Mouse (Mus musculus): ENCODE measurements at regions not wholly inside any gene's neighbourhood (a gene's known extent, or its start where the extent isn't known, plus 50 kb on each side); places are given as distances from the start of the nearest gene placed in this dataset.
A peak's percentile ranks its signal among the peaks of the same experiment; 100 is the strongest.
"Not testable (repeated sequence)": the region's sequence is repeated elsewhere in the genome, so short reads cannot be mapped to it uniquely, and the experiment has no call there.

GRCm38 (mm10) chr5:14309981-14310380, 204.7 kb upstream of the Pclo start:
- no peak for DNase-seq

DNA sequence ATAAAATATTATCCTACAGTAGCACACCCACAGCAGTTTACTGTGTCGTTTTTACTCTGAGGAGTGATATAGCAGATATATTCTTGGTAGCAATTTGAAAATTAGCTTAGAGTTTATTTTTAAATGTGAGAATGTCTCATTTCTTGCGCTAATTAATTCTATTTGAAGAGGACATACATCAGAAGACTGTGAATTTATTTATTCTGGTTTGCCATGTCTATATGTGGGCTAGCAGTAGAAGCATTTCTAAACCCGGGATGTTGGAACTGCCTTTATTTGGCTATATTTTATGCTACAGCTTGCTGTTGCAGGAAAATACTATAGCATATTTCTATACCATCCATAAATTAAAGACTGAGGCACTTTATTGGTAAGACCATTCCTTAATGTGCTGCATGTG, 203.0 kb upstream of the Pclo start:
- no peak for DNase-seq

DNA sequence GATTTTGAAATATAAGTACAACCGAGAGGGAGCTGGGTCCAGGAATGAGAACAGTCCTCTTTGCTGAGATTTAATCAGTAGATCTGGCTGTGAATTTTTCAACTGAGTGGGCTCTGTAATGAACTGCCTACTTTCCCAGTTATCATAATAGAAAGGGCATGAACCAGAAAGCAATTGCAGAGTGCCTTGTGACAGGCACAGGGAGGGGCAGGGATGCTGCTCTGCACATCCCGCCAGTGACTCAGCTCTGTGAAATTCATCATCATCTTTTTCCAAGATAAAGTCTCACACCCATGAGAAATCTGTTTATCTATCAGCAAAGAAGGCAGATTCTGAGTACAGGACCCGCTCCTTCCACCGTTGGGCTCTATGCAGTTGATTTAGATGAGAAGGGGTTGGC, 194.5 kb upstream of the Pclo start:
- no peak for DNase-seq

DNA sequence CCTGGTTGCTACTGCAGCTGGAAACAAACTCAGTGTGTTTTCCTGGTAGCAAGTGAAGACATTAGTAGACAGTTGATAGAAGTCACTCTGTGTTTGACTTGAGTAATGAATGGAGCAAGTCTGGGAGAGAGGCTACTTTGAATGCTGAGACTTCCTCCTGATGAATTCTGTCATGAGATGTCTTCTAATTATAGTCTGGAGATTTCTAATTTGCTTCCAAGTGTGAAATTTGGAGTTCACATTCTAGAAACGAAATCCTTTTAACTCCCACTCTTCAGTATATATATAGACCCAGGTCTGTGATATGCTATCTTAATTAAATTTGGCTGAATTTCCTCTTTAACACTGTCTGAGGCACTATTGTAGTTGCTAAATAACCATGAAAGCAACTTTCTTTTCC, 192.7 kb upstream of the Pclo start:
- no peak for DNase-seq

DNA sequence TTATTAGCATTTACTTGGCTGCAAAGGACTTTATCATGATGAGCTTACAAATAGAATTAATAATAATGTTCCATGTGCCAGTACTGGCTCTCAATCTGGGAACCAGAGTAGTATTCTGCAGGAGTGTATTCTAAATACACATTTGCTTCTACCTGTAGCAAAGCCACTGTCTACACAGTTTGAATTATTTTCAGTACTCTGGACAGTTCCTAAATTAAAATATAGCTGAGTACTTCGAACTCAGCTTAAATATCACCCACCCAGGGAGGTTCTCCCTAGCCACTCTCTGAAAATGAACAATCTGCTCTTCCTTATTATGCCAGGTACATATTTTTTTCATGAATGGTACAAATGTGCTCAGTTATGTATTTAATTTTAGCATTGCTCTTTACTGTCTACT, 154.3 kb upstream of the Pclo start:
- DNase-seq = no peak

DNA sequence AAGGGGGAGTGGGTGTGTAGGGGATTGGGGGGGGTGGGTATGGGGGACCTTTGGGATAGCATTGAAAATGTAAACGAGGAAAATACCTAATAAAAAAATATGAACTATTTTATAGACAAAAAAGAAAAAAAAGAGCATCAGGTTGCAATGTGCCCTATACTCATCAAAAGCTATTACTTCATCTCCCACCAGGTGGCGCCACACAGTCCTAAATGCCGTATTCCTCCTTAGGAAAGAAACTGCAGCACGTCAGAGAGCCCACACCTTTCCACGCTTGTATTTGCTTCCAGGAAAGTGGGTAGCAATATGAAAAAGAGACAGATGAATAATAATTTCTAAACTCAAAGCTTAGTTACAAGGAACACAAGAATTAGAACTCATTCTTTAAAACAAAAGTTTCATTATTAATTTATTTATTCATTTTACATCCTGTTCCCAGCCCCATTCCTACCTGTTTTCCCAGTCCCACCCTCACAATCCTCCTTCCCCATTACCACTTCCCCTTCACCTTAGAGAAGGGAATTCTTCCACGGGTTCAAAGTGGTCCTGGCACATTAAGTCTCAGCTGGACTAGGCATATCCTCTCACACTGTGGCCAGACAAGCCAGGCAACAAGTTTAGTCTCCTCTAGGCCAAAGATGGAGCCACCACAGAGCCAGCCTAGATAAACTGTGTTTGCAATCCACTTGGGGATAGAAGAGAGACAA, 125.4 kb upstream of the Pclo start:
- peak; percentile 49 for DNase-seq

- DNase-seq = no peak
These were observed 122.9 kb upstream of the Pclo start for GRCm38 (mm10) chr5:14391793-14392192.

- not testable (repeated sequence) for DNase-seq
These were observed 111.3 kb upstream of the Pclo start for GRCm38 (mm10) chr5:14403381-14403780.

- no peak for DNase-seq
These were observed 110.4 kb upstream of the Pclo start for GRCm38 (mm10) chr5:14404344-14404743.

- peak; percentile 8 for DNase-seq
These were observed 99.4 kb upstream of the Pclo start for GRCm38 (mm10) chr5:14415234-14415862.

GRCm38 (mm10) chr5:14453082-14453481, 61.6 kb upstream of the Pclo start:
- DNase-seq = no peak

Data from layer of hippocampus, adult 9-11 months (tissue).